Mouse (Mus musculus) lung, adult 10 weeks (tissue): ENCODE data around the gene Tmem138. TPM values are rescaled to one million over a fixed set of nuclear protein-coding genes. Genes with fewer than 3 reads are reported as not detected.

Source experiments
- polyA plus RNA-seq: library from polyadenylated mRNA; stranded (reverse); fragments of 350-450 nt; fragmentation: Illumina TruSeq; extraction: RNeasy Lipid Tissue Mini Kit (QIAGEN cat#74804); gene quantifications from one replicate; pipeline ENCODE4 v1.2.3, GENCODE M21; 2014; ENCODE audit warnings: low read depth, low replicate concordance; ENCODE audit not compliant: insufficient read depth

Tmem138 gene
- 10.1 TPM for polyA plus RNA-seq

DNA sequence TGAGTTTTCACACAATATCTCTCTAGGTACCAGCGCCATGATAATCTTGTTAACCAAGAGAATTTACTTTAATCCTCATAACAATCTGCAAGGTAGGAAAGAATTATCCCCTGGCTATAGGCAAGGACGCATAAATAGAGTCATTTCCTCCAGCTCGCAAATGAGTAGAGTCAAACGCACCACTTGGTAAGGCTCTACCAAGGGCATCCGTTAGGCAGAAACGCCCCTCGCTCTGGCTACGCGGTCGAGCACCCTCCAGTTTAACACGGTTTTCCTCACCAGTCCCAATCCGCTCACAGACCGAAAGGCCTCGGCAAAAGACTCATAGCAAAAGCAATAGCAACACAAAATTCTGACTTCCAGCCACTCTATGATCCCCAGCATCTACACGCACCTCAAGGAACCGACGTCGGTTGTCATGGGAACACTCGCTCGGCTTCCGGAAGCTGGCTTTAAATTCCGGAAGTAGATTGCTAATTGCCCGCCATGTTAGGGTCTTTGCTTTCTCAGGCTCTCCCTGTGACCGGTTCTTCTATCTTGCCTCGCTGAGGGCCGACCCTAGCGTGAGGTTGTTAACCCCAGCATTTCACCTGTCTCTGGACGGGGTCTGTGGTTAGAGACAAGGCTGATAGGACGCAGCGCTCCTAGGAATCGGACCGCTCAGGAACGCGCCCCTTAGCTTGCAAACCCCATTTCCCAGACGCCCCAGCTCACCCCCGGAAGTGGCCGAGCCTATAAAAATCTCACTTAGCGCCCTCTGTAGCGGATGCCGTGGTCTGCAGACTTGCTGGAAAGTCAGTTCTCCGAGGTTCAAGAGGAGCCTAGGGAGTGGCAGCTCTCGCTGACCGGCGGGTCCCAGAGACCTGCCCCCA lies at the start of gene Tmem138, which contains the start of gene Cyb561a3:
Gene Tmem138 (minus strand): TSS at position 673 of the 872 bp plus-strand sequence.
Gene Cyb561a3 (plus strand): TSS at position 483 of the 872 bp plus-strand sequence.

DNA sequence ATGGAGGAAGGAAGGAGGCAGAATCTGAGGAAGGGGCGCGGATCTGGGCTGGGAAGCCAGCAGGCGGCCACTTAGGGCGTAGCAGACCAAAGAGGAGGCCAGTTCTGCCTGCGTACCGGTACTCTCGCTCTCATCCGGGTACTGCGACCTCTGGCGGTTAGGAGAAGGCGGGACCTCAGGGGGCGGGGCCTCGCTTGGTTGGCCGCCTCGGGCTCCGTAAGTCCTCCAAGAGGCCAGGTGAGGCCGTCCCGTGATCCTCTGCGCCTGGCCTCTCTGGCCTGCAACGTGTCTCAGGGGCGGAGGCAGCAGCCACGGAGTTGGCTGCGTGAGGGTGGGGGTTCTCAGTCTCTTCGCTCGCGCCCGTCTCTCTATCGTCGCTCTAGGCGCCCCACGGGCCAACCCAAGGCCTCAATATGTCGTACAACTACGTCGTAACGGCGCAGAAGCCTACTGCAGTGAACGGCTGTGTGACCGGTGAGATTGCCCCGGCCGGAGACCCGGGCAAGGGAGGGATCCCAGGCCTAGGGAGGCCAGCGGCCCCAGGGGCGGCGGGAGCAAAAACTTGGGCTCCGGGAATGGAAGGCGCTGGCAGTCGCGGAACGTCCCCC lies 28.2 kb upstream of the Tmem138 start, which contains the start of the genes Ddb1 and Tkfc:
Gene Ddb1 (plus strand): TSS at position 35 of the 608 bp plus-strand sequence.
Gene Tkfc (minus strand): TSS at position 362 of the 608 bp plus-strand sequence.

DNA sequence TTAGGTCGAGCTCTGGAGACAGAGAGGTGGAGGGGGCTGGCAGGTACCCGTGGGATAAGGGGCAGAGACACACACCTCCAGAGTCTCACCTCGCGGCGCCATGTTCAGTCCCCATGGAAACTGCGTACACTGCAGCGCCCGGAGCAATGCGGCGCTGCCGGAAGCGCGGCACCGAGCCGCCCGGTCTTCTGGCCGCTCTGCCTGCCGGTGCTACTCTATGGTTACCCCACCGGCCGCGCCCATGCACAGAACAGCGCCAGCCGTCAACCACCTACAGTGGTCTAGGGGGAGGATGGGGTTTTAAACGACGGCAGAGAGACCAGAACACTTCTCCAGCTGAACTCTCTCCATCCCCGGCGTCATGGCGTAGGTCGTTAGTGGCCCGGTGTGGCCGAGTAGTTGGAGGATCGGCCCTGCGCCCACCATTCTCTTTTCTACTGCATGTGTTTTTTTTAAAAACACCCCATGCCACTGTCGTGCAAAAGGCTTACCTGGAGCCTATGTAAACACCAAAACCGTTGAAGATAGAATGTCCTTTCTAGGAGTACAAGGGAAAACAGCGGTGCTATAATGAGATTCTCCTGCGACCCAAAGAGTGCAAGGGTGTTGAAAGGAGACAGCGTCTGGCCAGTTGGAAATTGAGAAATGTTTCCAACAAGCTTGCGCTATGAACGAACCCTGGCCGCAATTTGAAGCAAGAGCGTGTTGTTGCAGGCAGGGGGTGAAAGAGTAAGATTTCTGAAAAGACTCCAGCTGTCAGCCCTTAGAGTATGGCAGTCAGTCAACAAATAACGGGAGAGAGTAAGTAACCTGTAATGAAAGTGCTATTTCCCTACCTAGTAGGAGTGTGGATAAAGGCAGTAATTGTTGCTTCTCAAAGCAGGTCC lies 21.3 kb downstream of the Tmem138 start, which contains the start of gene Tmem216:
Gene Tmem216 (minus strand): TSS at position 615 of the 887 bp plus-strand sequence.

DNA sequence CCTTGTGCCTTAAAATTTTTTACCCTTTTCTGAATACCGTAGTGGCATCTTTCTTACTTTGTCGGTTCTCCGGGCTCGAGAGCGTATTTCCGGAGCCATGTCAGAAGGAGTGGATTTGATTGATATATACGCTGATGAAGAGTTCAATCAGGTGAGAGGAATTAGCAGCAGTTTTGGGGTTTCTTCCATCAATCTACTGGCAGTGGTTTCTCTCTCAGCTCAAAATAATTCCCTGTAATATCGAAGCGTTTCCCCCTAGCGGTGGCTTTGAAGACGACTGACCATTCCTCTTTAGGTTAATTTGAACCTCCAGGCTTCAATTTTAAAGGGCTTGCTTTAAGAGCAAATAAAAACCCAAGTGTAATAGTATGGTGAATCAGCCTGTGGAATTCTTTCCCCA lies 51.3 kb downstream of the Tmem138 start, which contains the start of gene Sdhaf2:
Gene Sdhaf2 (minus strand): TSS at position 233 of the 400 bp plus-strand sequence.

DNA sequence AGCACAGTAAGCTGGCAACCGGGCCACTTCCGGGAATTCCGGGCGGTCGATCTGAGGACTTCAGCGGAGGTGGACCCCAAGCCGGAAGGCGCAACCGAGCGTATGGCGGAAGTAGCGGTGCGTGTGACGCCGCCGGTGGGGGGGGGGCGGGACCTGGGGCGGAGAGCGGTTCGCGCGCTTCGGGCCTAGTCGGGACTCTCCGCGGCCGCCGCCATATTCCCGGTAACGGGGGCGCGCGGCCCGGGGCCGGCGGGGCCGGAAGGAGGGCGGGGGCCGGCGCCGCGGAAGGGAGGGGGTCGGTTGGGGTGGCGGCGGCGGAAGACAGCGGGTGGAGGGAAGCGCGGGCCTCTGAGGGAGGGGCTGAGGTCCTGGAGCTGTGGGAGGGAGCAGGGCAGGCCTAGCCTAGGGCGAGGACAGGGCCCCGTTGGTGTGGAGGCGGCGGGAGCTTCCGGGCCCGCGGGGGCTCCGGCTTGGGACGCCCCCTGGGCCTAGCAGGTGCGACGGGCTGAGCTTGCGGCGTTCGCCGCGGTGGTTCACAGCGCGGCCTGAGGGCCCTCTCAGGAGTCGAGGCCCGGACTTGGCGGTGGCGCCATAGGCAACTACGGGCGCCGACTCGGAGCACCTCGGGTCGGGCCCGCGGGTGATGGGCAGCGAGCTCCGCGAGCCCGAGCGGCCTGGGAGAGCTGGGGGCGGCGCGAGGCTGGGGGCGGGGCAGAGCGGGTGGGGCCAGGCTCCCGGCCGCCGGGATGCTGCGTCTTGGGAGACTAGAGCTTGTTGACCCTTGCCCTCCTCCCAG lies 51.9 kb downstream of the Tmem138 start, which contains the start of gene Cpsf7:
Gene Cpsf7 (plus strand): TSS at position 161 of the 796 bp plus-strand sequence.

Other genes starting within 250 kb of the Tmem138 start
- 3.7 TPM for gene Syt7, start 188.3 kb downstream of the Tmem138 start, polyA plus RNA-seq
- 10.1 TPM for gene Lrrc10b, start 119.9 kb downstream of the Tmem138 start, polyA plus RNA-seq
- 4.4 TPM for gene Ppp1r32, start 94.4 kb downstream of the Tmem138 start, polyA plus RNA-seq
- gene Cpsf7, start 52.1 kb downstream of the Tmem138 start, polyA plus RNA-seq: 20.6 TPM
- 40.3 TPM for gene Sdhaf2, start 51.2 kb downstream of the Tmem138 start, polyA plus RNA-seq
- 16.3 TPM for gene Tmem216, start 21.1 kb downstream of the Tmem138 start, polyA plus RNA-seq
- 37.7 TPM for gene Cyb561a3, start 190 bp downstream of the Tmem138 start, polyA plus RNA-seq
- 93.9 TPM for gene Ddb1, start 28.0 kb upstream of the Tmem138 start, polyA plus RNA-seq
- gene Tkfc, start 28.3 kb upstream of the Tmem138 start, polyA plus RNA-seq: 4.0 TPM
- not detected for gene Vwce, start 56.9 kb upstream of the Tmem138 start, polyA plus RNA-seq
- gene Pga5, start 100.7 kb upstream of the Tmem138 start, polyA plus RNA-seq: not detected
- 14.1 TPM for gene Vps37c, start 111.4 kb upstream of the Tmem138 start, polyA plus RNA-seq
- 2.3 TPM for gene Cd5, start 161.6 kb upstream of the Tmem138 start, polyA plus RNA-seq